Mouse (Mus musculus): ENCODE measurements at regions not wholly inside any gene's neighbourhood (a gene's known extent, or its start where the extent isn't known, plus 50 kb on each side); places are given as distances from the start of the nearest gene placed in this dataset.

DNA sequence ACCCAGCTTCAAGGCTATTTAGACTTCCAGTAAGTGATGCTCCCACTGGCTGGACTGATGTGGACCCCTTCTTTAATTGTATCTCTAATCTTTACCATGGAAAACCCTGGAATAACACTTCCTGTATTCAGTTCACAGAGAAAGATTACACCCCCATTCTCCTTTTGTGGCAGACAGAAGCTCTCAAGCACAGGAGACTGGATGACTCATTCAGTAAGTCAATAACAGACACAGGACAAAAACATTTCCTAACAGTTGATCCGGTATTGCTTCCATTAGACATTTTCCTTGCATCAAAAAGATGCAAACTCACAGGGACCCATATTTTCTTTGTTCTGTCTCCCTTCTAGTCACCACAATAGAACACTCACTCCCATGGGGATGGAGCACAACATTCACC is 67.0 kb upstream of the Thbs1 start:
- ATAC-seq (ENCODE audit: insufficient read depth): no peak
- Histone ChIP-seq H3K36me3 (replicated peaks) (no peaks in the 10 kb centered on the region), H3K9ac (no peak overlapping the region), H3K27me3 (no peaks in the 10 kb centered on the region), H3K27ac (replicated peaks) (no peak overlapping the region), H3K4me3 (replicated peaks) (no peak overlapping the region), H3K4me1 (replicated peaks) (0 out of 2 replicates have a peak, but pooled peaks cover 3% of the 10 kb centered on the region), H3K9me3 (replicated peaks) (no peaks in the 10 kb centered on the region), H3K4me2 (no peak overlapping the region)
- 32% methylated on average over 1 of the region's 1 CpGs for WGBS (ENCODE audit: insufficient replicate concordance)

DNA sequence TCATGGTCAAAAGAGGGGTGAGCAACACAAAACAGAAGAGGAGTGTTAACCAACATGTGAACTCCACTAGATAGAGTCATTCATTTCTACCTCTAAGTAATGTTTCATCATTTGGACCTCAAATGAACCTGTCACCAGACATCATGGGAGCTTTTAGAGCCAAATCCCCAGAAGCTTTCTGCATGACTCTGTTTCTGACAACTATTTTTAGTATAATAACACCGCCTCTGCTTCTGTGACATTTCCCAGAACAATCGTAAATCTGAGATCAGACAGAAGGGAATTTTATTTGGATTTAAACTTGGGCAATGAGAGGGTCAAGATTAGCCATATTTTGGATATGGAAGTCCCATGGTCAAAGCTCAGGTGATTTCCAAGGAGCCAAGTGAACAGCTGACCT is 61.4 kb upstream of the Thbs1 start:
- Histone ChIP-seq H3K27me3 (no peaks in the 10 kb centered on the region), H3K36me3 (replicated peaks) (no peaks in the 10 kb centered on the region), H3K9me3 (replicated peaks) (no peaks in the 10 kb centered on the region), H3K27ac (replicated peaks) (no peak overlapping the region), H3K9ac (no peak overlapping the region), H3K4me3 (replicated peaks) (no peak overlapping the region), H3K4me1 (replicated peaks) (no peaks in the 10 kb centered on the region), H3K4me2 (no peak overlapping the region)
- 66% methylated on average over 2 of the region's 2 CpGs for WGBS (ENCODE audit: insufficient replicate concordance)
- no peak for ATAC-seq (ENCODE audit: insufficient read depth)

DNA sequence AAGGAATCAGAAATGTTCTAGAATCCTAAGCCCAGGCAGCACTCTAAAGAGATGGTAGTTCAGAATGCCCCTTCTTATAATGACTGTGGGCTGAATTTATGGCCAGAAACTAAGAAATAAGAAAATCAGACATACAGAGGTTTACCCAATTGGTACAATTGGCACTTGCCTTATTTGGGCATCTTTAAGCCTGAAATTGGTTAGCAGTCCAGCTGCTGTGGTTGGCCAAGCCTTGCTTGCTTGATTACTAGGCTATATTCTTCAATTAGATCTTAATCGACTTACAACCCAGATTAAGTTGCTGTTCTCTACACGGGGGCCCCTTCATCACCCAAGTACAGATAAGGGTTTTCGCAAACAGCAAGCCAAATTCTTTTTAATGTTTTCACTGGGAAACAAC is 60.1 kb upstream of the Thbs1 start:
- H3K36me3 ChIP-seq (replicated peaks): no peaks in the 10 kb centered on the region
- no peak for ATAC-seq (ENCODE audit: insufficient read depth)
- WGBS (ENCODE audit: insufficient replicate concordance): 52% methylated on average over 3 of the region's 3 CpGs
- no peaks in the 10 kb centered on the region for H3K4me1 ChIP-seq (replicated peaks)
- H3K27me3 ChIP-seq: no peaks in the 10 kb centered on the region
- no peak overlapping the region for H3K9ac ChIP-seq
- H3K4me2 ChIP-seq: no peak overlapping the region
- H3K27ac ChIP-seq (replicated peaks): no peak overlapping the region
- H3K4me3 ChIP-seq (replicated peaks): no peak overlapping the region
- no peaks in the 10 kb centered on the region for H3K9me3 ChIP-seq (replicated peaks)

DNA sequence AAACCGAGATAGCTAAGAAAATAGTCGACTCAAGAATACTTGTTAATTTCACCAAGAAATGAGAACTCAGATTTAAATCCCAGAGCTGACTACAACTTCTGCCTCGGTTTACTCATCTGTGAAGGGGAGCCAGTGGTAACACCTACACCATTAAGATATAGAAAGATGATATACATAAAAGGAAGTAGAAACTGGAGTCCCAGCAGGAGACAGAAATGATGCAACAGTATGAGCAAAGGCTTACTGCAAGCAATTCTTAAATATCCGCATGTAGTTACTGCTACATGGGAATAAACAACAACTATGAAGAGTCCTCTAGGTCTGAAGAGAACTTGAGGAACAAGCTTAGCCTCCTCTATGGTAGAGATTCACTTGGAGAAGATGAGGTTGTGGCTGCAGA is 58.2 kb upstream of the Thbs1 start:
- Histone ChIP-seq H3K4me3 (replicated peaks) (no peak overlapping the region), H3K4me2 (no peak overlapping the region), H3K27ac (replicated peaks) (no peak overlapping the region), H3K9ac (no peak overlapping the region), H3K36me3 (replicated peaks) (no peaks in the 10 kb centered on the region), H3K9me3 (replicated peaks) (no peaks in the 10 kb centered on the region), H3K27me3 (no peaks in the 10 kb centered on the region), H3K4me1 (replicated peaks) (no peaks in the 10 kb centered on the region)
- ATAC-seq (ENCODE audit: insufficient read depth): no peak
- WGBS (ENCODE audit: insufficient replicate concordance): 68% methylated on average over 4 of the region's 4 CpGs

DNA sequence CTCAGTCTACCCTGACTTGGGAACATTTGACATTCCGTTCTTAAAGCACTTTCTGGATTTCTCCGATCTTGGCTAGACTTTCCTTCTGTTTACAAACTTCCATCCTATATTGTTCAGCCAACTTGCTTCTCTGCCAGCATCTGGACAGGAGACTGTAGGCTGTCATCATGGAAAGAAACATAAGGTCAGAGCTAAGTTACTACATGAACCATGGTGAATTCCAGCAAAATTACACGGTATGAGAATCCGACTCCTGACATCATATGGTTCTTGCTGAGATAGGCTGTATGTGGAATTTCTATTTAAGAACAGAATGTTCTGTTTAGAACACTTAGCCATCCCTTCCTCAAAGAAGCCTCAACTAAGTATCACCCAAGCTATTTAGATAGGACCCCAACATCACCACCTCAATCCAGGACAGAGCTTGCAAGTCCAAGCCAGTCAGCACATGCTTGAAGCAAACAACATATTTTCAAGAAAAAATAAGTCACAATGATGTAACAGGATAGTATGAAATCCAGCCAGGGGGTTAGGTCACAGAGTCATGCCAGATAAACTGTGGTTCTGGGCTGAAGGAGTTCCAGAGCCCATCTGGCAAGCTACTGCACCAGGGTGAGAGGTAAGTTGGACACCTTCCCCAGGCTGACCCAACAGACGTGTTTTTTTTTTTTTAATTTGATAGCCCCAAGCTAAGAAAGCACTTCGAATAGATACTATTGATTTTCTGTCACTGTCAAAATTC is 52.9 kb upstream of the Thbs1 start:
- H3K27ac ChIP-seq (replicated peaks): no peak overlapping the region
- WGBS (ENCODE audit: insufficient replicate concordance): 58% methylated on average over 6 of the region's 6 CpGs

DNA sequence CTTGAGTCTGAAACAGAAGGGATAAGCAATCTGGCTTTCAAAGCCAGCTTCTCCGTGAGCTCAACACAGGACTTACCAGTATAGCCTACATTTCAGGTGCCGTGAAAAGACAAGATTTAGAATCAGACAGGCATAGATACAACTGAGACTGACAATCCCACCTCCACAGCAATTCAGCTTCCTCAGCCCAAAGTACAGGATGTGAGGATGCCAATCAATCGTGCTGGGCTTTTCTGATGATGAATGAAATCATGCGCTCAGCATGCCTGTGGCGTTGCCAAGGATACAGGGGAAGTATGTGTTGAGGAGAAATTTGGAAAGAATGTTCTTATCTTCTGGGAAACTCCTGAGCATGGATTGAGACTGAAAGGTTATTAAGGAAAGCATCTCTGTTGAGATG is 50.4 kb upstream of the Thbs1 start:
- 64% methylated on average over 5 of the region's 5 CpGs for WGBS (ENCODE audit: insufficient replicate concordance)

More for the DNA sequence above, 52.9 kb upstream of the Thbs1 start:
- ATAC-seq (ENCODE audit: insufficient read depth): no peak
- Histone ChIP-seq H3K27me3 (no peaks in the 10 kb centered on the region), H3K9ac (no peak overlapping the region), H3K4me1 (replicated peaks) (no peaks in the 10 kb centered on the region), H3K4me3 (replicated peaks) (no peak overlapping the region), H3K9me3 (replicated peaks) (no peaks in the 10 kb centered on the region), H3K36me3 (replicated peaks) (no peaks in the 10 kb centered on the region), H3K4me2 (no peak overlapping the region)

More for the DNA sequence above, 50.4 kb upstream of the Thbs1 start:
- H3K9me3 ChIP-seq (replicated peaks): no peaks in the 10 kb centered on the region
- ATAC-seq (ENCODE audit: insufficient read depth): no peak
- no peak overlapping the region for H3K9ac ChIP-seq
- H3K36me3 ChIP-seq (replicated peaks): no peaks in the 10 kb centered on the region
- no peak overlapping the region for H3K4me3 ChIP-seq (replicated peaks)
- H3K4me1 ChIP-seq (replicated peaks): no peaks in the 10 kb centered on the region
- no peak overlapping the region for H3K27ac ChIP-seq (replicated peaks)
- H3K4me2 ChIP-seq: no peak overlapping the region
- H3K27me3 ChIP-seq: no peaks in the 10 kb centered on the region

Data from liver, embryonic 15.5 days (tissue).